Mouse (Mus musculus) lung, adult 2 months (tissue): ENCODE results near the gene Baz2a.

Experiments
- CTCF ChIP-seq: fragments of 200-500 bp; IDR thresholded peaks from 2 replicates; pipeline ENCODE4 v1.5.1; 2011; ENCODE audit warnings: mild to moderate bottlenecking, low read length, control low read depth; ENCODE audit not compliant: insufficient read depth
- POLR2A ChIP-seq: fragments of 200-500 bp; IDR thresholded peaks from 2 replicates; pipeline ENCODE4 v1.6.1; 2011; ENCODE audit warnings: low read depth, mild to moderate bottlenecking, control low read depth, low read length, borderline replicate concordance; ENCODE audit errors: extremely low read depth

GRCm38 (mm10) chr10:128135374-128135773 is 44.0 kb downstream of the Baz2a start:
- no peak for TF ChIP-seq CTCF
- TF ChIP-seq POLR2A: no peak
